Mouse (Mus musculus) NIH3T3 (cell line): ENCODE data around the gene Parm1.
A peak's percentile ranks its signal among the peaks of the same experiment; 100 is the strongest.

Source experiments
- DNase-seq: peaks from one replicate; pipeline ENCODE4 v3.0.0-alpha.2; 2012; ENCODE audit warnings: low read depth

Parm1 gene

DNA sequence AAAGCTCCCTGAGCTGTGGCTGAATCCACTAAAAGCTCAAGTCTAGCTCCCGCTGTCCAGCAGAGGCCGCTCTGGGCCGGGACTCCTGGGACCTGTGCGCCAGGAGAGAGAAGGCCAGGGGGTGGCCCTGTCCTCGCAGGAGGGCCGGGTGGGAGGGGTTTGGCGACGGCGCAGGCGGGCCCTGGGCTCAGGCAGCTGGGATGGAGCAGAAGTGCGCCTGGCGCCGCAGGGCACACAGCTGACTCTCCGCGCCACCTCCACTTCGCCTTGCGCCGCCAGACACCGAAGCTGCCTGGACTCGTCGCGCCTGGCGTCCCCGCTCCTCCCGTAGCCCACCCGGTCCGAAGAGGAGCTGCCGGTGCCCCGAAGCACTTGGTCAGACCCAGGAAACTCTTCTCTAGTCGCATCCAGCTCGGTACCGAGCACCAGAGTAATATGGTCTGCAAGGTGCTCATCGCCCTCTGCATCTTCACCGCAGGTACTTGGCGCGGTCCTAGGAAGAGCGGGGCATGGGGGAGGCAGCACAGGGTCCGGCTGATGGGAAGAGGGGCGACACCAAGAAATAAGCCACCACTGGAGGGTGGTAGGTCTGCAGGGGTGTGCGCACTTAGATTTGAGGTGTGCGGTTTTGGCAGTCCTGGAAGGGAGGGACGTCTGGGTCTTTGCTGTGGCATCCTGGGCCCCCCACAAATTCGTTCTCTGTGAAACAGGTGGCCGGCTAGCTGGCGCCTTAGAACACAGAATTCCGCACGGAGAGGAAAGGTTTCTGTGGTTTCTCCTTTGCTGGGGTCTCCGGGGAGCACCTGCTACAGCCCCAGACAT lies at the start of gene Parm1:
Parm1 (plus strand) TSS at position 136 of the 822 bp plus-strand sequence.
- peak; percentile 67 for DNase-seq

DNA sequence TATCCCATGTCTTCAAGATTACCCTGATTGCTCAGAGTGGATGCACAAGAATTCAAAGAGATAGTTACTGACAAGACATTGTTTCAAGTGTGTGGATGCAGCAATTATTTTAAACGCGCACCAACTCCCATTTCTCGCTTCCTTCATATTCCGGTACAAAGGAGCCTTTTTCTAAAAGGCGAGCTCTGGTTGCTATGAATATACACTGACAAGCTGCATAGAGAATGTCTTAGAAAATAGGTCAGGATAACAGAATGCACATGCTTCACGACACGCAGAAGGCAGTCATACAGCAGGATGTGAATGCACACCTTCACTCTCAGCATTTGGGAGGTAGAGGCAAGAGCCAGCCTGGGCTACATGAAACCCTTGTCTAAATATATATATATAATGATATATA lies 42.2 kb upstream of the Parm1 start:
- no peak for DNase-seq

DNA sequence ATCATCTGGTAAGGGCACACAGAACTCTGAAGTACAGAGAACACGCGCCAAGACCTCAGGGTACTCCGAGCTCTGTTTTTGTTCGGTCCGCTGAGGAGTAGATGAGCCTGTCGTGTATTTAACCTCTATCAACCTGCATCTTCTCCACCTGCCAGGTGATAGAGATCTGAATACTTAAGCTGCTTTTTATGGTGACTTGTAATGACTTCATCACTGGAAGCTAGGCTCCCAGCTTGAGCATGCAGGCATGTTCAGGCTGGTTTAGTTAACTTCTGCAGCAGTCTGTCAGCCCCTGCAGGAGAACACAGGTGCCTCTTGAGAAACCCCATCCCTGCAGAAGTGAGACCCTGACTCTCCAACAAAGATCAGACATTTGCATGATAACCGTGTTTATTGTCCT lies 40.6 kb upstream of the Parm1 start:
- DNase-seq = no peak

DNA sequence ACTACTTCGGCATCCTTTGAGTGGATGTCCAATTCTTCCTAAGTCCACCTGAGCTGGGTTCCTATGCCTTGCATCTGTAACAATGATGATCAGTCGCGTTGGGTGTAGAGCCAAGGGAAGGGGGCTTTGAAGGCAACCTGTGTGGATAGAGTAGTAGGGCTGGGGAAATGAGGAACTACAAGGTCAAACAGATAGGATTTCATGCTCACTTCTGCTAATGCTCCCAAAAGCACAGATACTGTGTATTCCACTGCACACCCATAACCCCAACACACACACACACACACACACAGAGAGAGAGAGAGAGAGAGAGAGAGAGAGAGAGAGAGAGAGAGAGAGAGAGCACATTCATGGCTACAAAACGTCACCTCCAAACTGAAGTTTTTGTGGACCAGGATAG lies 38.7 kb upstream of the Parm1 start:
- DNase-seq = no peak

DNA sequence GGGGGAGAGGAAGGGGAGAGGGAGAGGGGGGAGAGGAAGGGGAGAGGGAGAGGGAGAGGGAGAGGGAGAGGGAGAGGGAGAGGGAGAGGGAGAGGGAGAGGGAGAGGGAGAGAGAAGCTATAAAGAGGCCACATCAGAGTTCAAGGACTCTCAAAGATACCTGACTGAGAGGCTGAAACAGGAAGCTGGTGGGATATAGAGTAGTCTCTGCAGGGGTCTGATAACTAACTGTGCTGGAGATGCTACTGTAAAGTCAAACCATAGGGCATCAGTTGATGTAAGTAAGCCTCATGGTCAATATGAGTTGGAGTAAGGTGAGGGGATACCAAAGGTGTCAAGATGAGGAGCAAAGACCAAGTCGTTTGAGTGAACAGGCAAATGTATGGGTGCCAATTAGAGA lies 37.3 kb upstream of the Parm1 start:
- no peak for DNase-seq

DNA sequence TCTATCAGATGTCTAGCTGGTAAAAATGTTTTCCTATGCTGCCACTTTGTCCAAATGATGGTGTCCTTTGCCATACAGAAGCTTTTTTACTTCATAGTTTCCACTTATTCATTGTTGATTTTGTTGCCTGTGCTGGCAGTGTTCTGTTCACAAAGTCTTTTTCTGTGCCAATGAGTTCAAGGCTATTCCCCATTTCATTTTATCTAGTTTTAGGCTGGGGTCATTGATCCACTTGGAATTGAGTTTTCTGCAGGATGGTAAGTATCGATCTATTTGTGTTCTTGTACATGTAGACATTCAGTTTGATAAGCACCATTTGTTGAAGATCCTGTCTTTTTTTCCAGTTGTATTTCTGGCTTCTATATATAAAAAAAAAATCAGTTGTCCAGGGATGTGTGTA lies 33.1 kb upstream of the Parm1 start:
- DNase-seq = no peak

DNA sequence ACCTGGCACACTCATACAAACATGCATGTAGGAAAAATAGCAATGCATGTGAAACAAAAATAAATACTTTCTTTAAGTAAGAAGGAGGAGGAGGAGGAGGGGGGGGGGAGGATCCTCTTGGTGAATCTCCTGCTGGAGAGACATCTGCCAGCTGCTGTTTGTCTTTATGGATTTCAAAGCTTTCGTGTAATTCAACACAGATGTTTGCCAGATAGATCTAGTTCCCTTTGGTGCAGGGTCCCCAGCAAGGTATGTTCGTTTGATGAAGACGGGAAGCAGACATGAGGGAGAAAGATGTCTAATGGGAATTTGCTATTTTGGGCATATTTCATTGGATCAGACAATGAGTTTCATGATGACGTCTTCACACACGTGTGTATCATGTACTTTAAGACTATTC lies 23.0 kb upstream of the Parm1 start:
- no peak for DNase-seq

DNA sequence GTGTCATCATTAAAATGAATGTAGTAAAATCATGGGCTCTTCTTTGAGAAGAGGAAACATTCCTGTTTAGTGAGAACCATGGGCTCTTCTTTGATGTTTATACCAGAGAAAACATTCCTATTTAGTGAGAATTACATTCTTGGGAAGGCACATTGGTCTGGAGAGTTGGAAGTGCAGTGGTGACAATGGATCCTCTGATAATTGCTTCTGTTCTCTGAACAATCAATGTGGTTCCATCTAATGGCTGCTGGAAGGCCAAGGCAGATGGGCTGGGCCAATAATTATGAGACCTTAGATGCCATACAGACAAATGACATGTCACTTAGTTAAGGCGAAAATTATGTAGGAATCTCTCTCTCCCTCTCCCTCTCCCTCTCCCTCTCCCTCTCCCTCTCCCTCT lies 16.1 kb upstream of the Parm1 start:
- no peak for DNase-seq

DNA sequence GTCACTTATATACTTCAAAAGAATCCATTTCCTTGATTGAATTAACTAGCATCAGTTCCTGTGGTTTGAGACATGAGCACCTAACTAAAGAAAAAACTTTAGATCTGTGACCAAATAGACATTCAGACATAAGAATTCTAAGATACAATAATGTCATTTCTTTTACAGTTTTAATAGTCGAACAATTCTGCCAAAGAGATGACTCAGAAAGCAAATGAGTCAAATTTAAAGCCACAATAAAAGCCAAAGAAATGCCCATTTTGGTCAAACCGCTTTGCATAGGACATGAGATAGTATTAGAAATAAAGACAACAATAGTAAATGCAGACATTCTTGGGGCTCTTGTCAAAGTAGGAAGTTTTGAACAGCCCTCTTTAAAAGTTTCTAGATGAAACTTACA lies 15.0 kb upstream of the Parm1 start:
- no peak for DNase-seq

DNA sequence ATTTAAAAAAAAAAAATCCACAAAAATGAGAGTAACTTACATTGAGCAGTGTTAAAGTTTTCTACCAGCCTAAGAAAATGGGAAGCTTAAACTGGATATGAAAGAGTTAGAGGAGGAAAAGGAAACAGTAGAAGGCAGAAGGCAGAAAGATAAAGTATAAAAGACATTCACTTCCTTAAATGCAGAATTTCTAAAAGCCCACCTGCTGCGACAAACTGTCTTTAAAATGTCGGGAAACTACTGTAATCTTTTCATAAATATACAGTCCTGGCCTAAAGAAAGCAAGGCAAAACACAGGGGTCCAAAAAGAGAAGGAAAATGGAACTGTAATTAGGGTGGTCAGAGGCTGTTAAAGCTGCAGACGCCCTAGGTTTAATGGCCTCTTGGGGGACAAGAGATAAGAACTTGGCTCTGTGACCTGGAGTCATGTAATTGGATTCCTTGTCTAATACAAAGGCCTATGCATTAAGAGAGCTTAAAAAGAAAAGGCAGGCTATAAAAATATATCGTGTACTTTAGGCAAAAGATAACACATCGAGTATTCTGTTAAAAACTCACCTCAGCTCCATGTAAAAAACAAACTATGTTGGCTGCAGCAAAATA lies 13.0 kb upstream of the Parm1 start:
- no peak for DNase-seq

DNA sequence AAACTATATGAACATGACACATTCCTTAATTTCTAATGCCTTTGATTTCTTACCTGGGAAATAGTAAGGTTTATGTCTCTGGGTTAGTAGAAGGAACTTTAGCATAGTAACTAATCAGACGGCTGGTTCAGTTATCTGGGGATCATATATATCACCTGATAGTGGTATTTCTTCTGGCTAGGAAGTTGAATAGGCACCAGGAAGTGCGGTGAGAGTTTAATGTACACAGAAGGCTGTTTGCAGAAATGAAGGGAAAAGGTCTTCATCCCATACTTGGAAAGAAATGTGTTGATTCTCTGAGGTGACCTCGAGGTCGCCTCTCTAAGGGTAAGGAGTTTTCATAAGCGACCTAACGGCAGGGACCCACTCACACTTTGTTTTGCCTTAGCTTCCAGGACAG lies 338 bp upstream of the Parm1 start:
- no peak for DNase-seq

DNA sequence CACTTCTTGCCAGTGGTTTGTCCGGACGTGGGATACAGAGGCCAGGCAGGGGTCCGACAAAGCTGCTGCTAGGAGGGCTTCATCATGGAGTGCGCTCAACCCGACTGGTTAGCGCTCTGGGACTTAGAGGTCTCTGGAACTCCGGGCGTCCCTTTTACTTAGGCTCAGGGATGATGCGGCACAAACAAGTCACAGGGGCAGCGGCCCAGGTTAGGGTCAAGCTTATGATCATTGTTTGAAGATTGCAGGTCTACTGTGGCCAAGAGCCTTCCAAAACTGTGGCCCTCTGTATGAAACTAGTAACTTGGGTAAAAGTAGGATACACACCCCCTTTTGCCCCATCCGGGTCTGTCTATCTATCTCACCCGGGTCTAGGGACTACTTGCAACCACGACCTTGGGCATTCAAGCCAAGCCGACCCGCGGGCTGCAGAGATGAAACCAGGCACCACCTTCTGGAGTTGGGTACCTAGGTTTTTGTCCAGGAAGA lies 931 bp downstream of the Parm1 start:
- DNase-seq = no peak

DNA sequence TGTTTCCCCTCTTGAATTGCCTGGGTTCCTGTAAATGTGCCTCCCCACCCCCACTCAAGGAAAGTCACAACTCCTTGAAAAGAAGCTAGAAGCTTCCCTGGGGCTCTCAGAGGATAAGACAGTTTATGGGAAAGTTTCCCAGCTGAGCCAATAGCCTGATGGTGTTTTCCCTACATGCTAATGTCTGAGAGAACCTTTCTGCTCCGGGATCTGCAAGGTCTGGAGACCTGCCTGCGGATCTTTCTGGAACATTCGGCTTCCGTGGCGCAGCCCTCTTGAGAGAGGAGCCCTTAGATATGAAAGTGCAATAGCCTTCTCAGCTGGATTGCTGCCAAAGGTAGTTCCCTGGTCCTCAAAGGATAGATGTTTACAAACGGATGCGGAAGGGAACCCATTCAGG lies 1.5 kb downstream of the Parm1 start:
- no peak for DNase-seq

DNA sequence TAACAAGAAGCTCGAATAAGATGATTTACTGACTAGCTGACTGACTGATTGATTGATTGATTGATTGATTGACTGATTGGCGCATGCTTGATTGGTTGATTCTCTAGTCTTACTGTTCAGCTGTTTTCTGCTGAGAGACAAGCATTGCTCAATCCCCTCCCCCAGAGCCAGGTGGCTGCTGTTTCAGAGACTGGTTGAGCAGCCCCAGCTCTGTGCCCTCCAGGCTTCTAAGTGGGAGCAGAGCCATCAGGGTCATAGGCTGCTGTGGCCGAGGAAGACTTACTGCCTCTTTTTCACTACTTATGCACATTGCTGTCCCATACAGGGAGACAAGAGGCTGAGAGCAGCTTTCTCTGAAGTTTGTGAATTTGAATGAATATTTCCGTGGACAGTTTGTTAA lies 2.1 kb downstream of the Parm1 start:
- no peak for DNase-seq

DNA sequence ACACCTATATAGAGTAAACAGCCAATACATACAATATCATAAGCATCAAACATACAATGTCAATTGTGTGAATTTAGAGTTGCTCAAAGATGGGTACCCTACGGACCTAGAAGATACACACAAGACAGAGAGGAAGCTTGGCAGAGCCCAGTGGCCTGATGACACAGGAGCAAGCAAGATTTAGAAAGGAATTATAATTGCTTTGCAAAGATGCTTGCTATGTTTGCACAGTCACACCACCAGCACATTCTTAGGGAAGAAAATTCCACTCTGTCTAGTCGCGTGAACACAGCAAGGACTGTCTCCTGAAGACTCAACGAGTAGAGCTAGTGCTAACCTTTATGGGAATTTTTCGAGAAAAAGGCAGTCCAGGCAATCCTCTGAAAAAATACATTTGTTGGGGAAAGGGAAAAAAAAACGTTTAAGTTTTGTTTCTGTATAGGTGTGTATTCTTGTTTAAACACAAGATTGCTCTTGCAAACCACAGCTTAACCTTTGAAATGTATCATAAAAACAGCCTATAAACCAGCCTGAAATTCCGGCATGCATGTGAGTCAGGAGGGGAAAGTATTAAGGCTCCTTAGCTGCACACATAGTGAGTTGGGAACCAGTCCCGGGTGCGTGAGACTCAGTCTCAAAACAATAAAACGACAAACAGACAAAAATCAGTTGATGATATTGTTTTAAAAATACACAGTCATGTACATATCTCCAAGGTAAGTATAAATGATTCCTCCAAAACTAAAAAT lies 15.5 kb downstream of the Parm1 start:
- DNase-seq = no peak

DNA sequence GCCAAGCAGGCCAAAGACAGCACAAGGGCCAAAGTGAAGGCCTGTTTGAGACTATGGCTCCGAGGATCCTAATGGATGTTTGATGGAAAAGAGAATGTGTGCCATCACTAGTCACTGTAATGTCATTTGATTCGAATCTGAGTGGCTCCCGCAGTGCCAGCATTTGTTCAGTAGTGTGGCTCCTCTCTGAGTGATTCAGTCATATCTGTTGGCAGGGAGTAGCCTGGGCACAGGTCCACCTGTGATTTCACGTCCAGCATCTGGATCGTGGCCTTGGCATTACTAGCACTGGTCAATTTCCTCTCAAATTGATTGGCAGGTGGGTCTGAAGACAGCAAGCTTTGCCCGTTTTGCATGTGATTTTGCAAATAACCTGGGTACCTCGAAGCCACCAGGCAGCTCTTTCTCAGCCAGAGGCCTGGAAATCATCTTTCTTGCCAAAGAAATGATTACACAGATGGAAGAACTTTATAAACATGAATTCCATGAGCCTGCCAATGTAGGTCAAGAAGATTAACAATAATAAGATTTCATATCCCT lies 41.7 kb downstream of the Parm1 start:
- no peak for DNase-seq

DNA sequence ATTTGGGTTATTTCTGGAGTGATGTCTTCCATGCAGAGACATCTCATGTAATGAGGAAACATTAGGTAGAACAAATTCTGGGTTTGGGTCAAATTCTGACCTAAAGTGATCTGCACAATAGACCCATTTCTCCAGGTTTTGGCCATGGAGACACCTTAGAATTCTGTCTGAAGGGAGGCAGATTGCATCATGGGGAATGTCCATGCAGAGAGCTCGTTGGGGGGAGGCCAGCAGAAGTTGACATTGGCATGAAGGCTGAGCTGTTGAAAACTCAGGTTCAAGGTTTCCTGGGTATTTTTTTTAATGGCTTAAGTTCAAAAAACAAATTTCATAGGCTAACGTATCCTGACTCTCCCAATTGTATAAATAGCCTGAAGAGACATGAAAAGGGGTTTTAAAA lies 42.3 kb downstream of the Parm1 start:
- DNase-seq = no peak

DNA sequence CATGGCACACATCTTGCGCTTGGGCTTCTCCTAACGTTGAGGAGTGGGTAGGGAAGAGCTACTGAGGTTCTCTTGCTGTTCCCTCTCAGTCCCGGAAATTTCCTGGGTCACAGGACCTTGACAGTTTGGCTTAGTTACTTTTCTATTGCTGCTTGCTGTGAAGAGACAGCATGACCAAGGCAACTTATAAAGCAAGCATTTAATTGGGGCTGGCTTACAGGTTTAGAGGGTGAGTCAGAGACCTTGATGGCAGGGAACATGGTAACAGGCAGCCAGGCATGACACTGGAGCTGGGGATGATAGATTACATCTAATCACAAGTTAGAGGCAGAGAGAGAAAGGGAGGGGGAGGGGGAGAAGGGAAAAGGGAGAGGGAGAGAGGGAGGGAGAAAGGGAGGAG lies 44.0 kb downstream of the Parm1 start:
- no peak for DNase-seq

DNA sequence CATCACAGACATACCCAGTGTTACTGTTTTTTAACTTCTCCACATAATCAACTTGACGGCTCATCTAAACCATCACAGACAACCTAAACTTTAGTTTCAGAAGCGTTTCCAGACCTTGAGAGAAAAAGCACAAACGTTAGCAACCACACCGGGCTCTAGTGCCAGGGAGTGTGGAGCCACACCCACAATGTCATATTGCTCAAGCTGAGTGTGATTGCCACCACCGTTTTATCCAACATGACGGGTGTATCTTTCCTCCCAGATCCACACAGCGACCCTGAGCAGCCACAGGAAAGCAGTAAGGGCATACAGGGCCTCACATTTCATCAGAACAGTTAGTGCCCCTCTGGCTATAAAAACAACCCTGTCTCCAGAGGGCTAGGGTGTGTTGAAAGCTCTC lies 45.1 kb downstream of the Parm1 start:
- no peak for DNase-seq

DNA sequence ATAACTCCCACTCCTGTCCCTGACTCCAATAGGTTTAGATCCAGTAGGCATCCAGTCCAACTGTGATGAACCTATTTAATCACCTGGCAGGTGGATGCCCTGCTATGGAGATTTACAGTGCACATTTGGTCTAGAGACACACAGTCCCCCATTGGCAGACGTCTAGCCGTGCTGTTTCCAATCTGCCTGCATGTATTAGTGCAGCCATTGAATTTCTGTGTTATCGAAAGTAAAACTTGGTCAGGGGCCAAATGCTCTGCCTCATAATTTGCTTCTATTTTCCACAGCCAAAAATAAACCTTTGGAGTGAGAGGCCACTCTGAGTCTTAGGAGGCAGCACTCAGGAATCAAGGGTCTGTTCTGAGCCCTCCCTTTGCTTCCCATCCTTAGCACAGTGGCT lies 46.6 kb downstream of the Parm1 start:
- DNase-seq = peak; percentile 39

DNA sequence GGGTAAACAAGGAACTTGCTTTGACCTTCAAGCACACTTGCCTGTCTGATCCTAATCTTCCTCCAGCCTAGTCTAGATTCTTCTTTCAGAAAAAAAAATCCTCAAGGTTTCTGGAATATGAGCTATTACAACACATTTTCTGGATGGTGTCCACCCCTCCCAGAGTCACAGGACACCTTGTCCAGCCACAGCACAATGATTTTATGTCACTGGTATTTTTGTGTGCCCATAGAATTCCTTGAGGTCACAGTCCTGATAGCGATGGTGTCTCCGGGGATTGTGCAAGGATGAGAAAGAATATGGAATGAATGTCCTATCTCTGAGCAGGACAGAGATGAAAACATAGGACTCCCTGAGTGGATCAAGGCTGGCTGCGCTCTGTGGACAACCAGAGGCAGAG lies 48.0 kb downstream of the Parm1 start:
- DNase-seq = no peak

DNA sequence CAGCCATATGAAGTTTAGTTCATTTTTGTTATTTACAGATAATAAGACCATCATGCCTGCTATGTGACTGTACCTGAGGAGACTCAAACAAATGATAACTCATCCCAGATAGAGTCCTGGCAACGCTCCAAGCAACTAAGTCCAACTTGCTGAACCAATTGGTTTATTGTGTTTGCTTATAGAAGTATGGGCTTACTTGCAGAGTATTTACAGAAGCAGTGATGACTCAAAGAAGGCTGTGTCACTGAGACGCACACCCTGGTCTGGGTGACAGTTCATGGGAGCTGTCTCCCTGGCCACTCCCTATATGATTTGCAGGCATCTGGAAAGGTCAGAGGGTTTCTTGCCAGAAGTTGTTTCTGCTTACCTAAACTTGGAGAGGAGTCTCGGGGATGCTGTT lies 49.2 kb downstream of the Parm1 start:
- peak; percentile 8 for DNase-seq

DNA sequence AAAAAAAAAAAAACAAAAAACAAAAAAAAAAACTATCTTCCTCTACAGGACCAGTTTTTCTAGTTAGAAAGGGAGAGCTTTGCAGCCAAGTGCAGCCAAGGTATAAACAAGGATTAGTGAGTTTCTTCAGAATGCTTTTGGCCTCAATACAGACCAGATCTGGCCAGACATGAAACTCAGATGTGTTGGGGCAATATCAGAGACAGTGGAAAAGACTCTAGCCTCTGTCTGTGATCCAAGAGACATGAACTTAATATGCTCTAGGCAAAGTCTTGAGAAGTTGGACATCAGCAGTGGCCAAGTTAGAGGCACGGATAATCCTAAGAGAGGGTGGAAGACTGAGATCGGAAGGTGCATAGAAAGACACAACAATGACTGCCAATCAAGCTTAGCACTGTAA lies 56.8 kb downstream of the Parm1 start:
- no peak for DNase-seq
